Mouse (Mus musculus): ENCODE results near the gene Tsc2. TPM values are rescaled to one million over a fixed set of nuclear protein-coding genes. Genes with fewer than 3 reads are reported as not detected.

The Tsc2 gene
- total and polyA plus RNA-seq, 3 experiments: 9.1 to 69.8 (median 35.2) TPM

DNA sequence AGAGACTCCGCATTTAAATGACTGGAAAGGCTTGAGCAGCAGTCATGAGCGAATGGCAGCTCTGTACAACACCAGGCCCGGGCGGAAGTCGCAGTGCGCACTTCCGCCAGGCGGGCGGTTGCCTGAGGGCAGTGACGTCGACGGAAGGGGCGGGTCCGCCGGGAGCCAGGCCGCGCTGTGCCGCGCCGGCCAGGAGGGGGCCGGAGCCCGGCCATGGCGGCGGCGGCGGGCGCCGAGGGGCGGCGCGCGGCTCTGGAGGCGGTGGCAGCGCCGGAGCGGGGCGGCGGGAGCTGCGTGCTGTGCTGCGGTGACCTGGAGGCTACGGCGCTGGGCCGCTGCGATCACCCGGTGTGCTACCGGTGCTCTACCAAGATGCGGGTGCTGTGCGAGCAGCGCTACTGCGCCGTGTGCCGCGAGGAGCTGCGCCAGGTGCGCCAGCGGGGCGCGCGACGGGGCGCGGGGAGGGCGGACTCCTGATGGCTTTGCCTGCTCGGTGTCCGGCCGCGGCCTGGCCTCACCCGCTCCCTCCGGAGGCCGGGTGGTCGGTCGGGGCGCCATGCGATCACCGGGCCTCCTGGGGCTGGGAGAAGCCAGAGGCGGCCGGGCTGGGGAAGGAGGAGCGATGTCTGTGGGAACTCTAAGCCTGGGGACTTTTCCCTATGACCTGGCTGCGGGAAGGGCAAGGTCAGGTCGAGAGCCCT lies 37.3 kb upstream of the Tsc2 start, which contains the start of gene Zfp598:
Zfp598 (plus strand) TSS at position 143 of the 701 bp plus-strand sequence.
- H3K4me2 ChIP-seq (ENCODE audit: insufficient read depth, low read depth, poor library complexity, severe bottlenecking): peak within 1 kb of the TSS; percentile 98
- H3K4me3 ChIP-seq (replicated peaks in 1 of 3; ENCODE audit: low read depth in 2 of 3, low read length in 2 of 3, poor library complexity in 1 of 3): peak within 1 kb of the TSS; percentile 88 to 99 (median 99)
- in situ Hi-C loops (cut with MboI; ENCODE audit: low pct_ligation_motif_present, low pct_unique_long_range_greater_than_20kb, low sequenced_read_pairs): loop anchor here (5.0 kb wide), 1 partner anchor 137 kb away; the partner anchor contains the start of gene Rab26
- DNase-seq (ENCODE audit: extremely low read depth): peak; percentile 91
- H3K36me3 ChIP-seq (replicated peaks in 1 of 2; ENCODE audit: control insufficient read depth in 1 of 2, insufficient read depth in 1 of 2, low read length in 1 of 2): peaks cover 9 to 16% of the 10 kb centered on the region in 2 experiments
- peak within 1 kb of the TSS; percentile 79 for H3K27ac ChIP-seq (ENCODE audit: insufficient read depth, low read depth)
- H3K27me3 ChIP-seq (replicated peaks): no peaks in the 10 kb centered on the region
- H3K9ac ChIP-seq (ENCODE audit: insufficient read depth, low read depth): peak within 1 kb of the TSS; percentile 97
- peaks cover 46% of the 10 kb centered on the region for H3K79me2 ChIP-seq (replicated peaks; ENCODE audit: control insufficient read depth, extremely low read depth, insufficient read depth, poor library complexity, severe bottlenecking)
- dilution Hi-C loops (cut with MboI; ENCODE audit: extremely low pct_ligation_motif_present, extremely low pct_unique_long_range_greater_than_20kb, low sequenced_read_pairs): no loop called here
- TF ChIP-seq ZMIZ1 (IDR thresholded peaks at IDR 0.05; ENCODE audit: low read depth, low read length) (no peak), ZC3H11A (IDR thresholded peaks at IDR 0.05; ENCODE audit: low read depth, low read length) (no peak), RAD21 (IDR thresholded peaks at IDR 0.05; ENCODE audit: low read depth, low read length) (no peak), TCF12 (IDR thresholded peaks at IDR 0.05; ENCODE audit: low read depth, low read length) (peak; percentile 90), BHLHE40 (IDR thresholded peaks at IDR 0.05; ENCODE audit: low read depth, low read length) (0 out of 2 replicates have a peak, but pooled peaks have one; percentile 18), TBP (conservative IDR thresholded peaks at IDR 0.05; ENCODE audit: low read depth, low read length) (peak; percentile 84; the same call in 1 of the 2 replicates), PAX5 (IDR thresholded peaks at IDR 0.05; ENCODE audit: low read length) (no peak), MAX (IDR thresholded peaks at IDR 0.05; ENCODE audit: low read length) (peak; percentile 67), MXI1 (IDR thresholded peaks at IDR 0.05; ENCODE audit: low read depth, low read length) (peak; percentile 76), JUND (conservative IDR thresholded peaks at IDR 0.05; ENCODE audit: low read depth, low read length) (no peak), GABPA (IDR thresholded peaks at IDR 0.05; ENCODE audit: insufficient replicate concordance, low read depth, low read length) (no peak; the same call in 1 of the 2 replicates), POLR2A (IDR thresholded peaks at IDR 0.05; ENCODE audit: low read depth, low read length) (peak; percentile 88; the same call in 1 of the 2 replicates), ETS1 (conservative IDR thresholded peaks at IDR 0.05; ENCODE audit: low read depth, low read length) (0 out of 2 replicates have a peak, but pooled peaks have one; percentile 14), CTCF (conservative IDR thresholded peaks at IDR 0.05 in 1 of 2, IDR thresholded peaks at IDR 0.05 in 1 of 2; ENCODE audit: low read depth in 2 of 2, low read length in 2 of 2) (peak in 1 of 2 experiments; percentile 41; a peak in 1 of 4 replicates), USF2 (conservative IDR thresholded peaks at IDR 0.05; ENCODE audit: low read depth, low read length) (no peak), HCFC1 (IDR thresholded peaks at IDR 0.05; ENCODE audit: low read depth, low read length) (peak; percentile 89), JUN (IDR thresholded peaks at IDR 0.05; ENCODE audit: insufficient read depth, low read depth, low read length) (no peak), SIN3A (IDR thresholded peaks at IDR 0.05; ENCODE audit: low read length) (peak; percentile 83), RCOR1 (conservative IDR thresholded peaks at IDR 0.05; ENCODE audit: low read depth, low read length) (no peak), USF1 (IDR thresholded peaks at IDR 0.05; ENCODE audit: low read depth, low read length) (no peak), MAFK (IDR thresholded peaks at IDR 0.05; ENCODE audit: insufficient replicate concordance, low read length) (no peak), ZKSCAN1 (IDR thresholded peaks at IDR 0.05; ENCODE audit: borderline replicate concordance, low read depth, low read length) (no peak), NRF1 (IDR thresholded peaks at IDR 0.05; ENCODE audit: low read depth, low read length) (peak; percentile 66), NELFE (IDR thresholded peaks at IDR 0.05; ENCODE audit: low read depth, low read length) (no peak; the same call in 1 of the 2 replicates), MEF2A (IDR thresholded peaks at IDR 0.05; ENCODE audit: borderline replicate concordance, low read depth, low read length) (peak; percentile 67; the same call in 1 of the 2 replicates), E2F4 (IDR thresholded peaks at IDR 0.05; ENCODE audit: insufficient replicate concordance, low read depth, low read length) (no peak), ELF1 (IDR thresholded peaks at IDR 0.05; ENCODE audit: low read depth, low read length) (peak; percentile 99), CHD2 (IDR thresholded peaks at IDR 0.05; ENCODE audit: low read length) (no peak), KAT2A (IDR thresholded peaks at IDR 0.05; ENCODE audit: insufficient replicate concordance, low read length) (peak; percentile 82; the same call in 1 of the 2 replicates), MAZ (IDR thresholded peaks at IDR 0.05; ENCODE audit: low read depth, low read length) (peak; percentile 57; the same call in 1 of the 2 replicates), POLR2AphosphoS2 (IDR thresholded peaks at IDR 0.05; ENCODE audit: low read depth, low read length) (peak; percentile 84; the same call in 1 of the 2 replicates), CHD1 (IDR thresholded peaks at IDR 0.05; ENCODE audit: low read depth, low read length) (no peak), ZNF384 (IDR thresholded peaks at IDR 0.05; ENCODE audit: low read depth, low read length) (no peak), UBTF (IDR thresholded peaks at IDR 0.05; ENCODE audit: low read depth, low read length) (peak; percentile 78), EP300 (IDR thresholded peaks at IDR 0.05; ENCODE audit: low read length) (no peak), IRF4 (IDR thresholded peaks at IDR 0.05; ENCODE audit: low read depth, low read length) (peak; percentile 26), MYC (IDR thresholded peaks at IDR 0.05; ENCODE audit: low read depth, low read length) (no peak), SMC3 (IDR thresholded peaks at IDR 0.05; ENCODE audit: low read depth, low read length) (no peak)
- H3K9me3 ChIP-seq (replicated peaks; ENCODE audit: low read length): no peaks in the 10 kb centered on the region
- peaks cover 5 to 61% of the 10 kb centered on the region in 2 experiments; a peak in 2 of 4 replicates for H3K4me1 ChIP-seq (ENCODE audit: control insufficient read depth in 1 of 2, insufficient read depth in 2 of 2)
